Mouse (Mus musculus) ES-Bruce4 (cell line): ENCODE measurements around the gene Car1. TPM values are rescaled to one million over a fixed set of nuclear protein-coding genes. Genes with fewer than 3 reads are reported as not detected.
"Not testable (repeated sequence)": the region's sequence is repeated elsewhere in the genome, so short reads cannot be mapped to it uniquely, and the experiment has no call there.

Source experiments
- H3K27ac ChIP-seq: 2 replicates; pipeline ENCODE4 v1.5.1; 2012; ENCODE audit warnings: low read length, inconsistent platforms; ENCODE audit not compliant: insufficient read depth
- H3K27me3 ChIP-seq: 2 replicates; pipeline ENCODE4 v1.6.1; 2012; ENCODE audit warnings: mild to moderate bottlenecking, low read length, inconsistent platforms; ENCODE audit not compliant: control insufficient read depth, poor library complexity, insufficient read depth, severe bottlenecking
- H3K36me3 ChIP-seq: 2 replicates; pipeline ENCODE4 v1.6.1; 2012; ENCODE audit warnings: inconsistent platforms, mild to moderate bottlenecking, low read length, moderate library complexity; ENCODE audit not compliant: control insufficient read depth, poor library complexity, insufficient read depth, severe bottlenecking
- H3K4me1 ChIP-seq: one replicate; pipeline ENCODE4 v1.8.1; 2011; ENCODE audit warnings: low read length; ENCODE audit not compliant: control insufficient read depth, insufficient read depth
- H3K4me3 ChIP-seq: 2 replicates; pipeline ENCODE4 v1.5.1; 2011; ENCODE audit warnings: low read depth, mild to moderate bottlenecking, low read length
- H3K9ac ChIP-seq: 2 replicates; pipeline ENCODE4 v1.6.1; 2012; ENCODE audit warnings: low read depth, mild to moderate bottlenecking, inconsistent platforms; ENCODE audit not compliant: poor library complexity, severe bottlenecking
- H3K9me3 ChIP-seq: replicated peaks from 2 replicates; pipeline ENCODE4 v1.6.1; 2012; ENCODE audit warnings: mild to moderate bottlenecking, low read length, inconsistent platforms; ENCODE audit not compliant: control insufficient read depth, poor library complexity, insufficient read depth, severe bottlenecking
- CTCF ChIP-seq: IDR thresholded peaks from one replicate; pipeline ENCODE4 v1.8.1; 2011; ENCODE audit warnings: low read depth, low read length
- EP300 ChIP-seq: IDR thresholded peaks from 2 replicates; pipeline ENCODE4 v1.6.1; 2011; ENCODE audit warnings: low read depth, low read length; ENCODE audit not compliant: insufficient read depth
- POLR2A ChIP-seq: IDR thresholded peaks from one replicate; pipeline ENCODE4 v1.8.1; 2011; ENCODE audit warnings: low read length; ENCODE audit not compliant: insufficient read depth
- polyA plus RNA-seq: library from polyadenylated mRNA; stranded (reverse); fragments of >200 nt; gene quantifications from 2 replicates; pipeline ENCODE4 v1.2.4, GENCODE M21; 2011; ENCODE audit warnings: low read depth; ENCODE audit not compliant: missing spikeins, insufficient read depth, insufficient read length

The Car1 gene
- polyA plus RNA-seq, 1 experiment, result not detected

- not testable (repeated sequence) for H3K4me3 ChIP-seq, H3K9ac ChIP-seq, H3K9me3 ChIP-seq, H3K27me3 ChIP-seq, H3K27ac ChIP-seq, H3K36me3 ChIP-seq, H3K4me1 ChIP-seq
These were observed 35.7 kb downstream of the Car1 start for GRCm38 (mm10) chr3:14772473-14772872.

- no peak for TF ChIP-seq POLR2A
- TF ChIP-seq EP300, result no peak
- no peak for TF ChIP-seq CTCF
- no peak overlapping the region for H3K9ac ChIP-seq
- H3K4me1 ChIP-seq, result no peaks in the 10 kb centered on the region
- no peaks in the 10 kb centered on the region for H3K36me3 ChIP-seq
- 0 out of 2 replicates have a peak, but pooled peaks cover 2% of the 10 kb centered on the region for H3K9me3 ChIP-seq
- no peak overlapping the region for H3K27ac ChIP-seq
- H3K4me3 ChIP-seq, result no peak overlapping the region
- no peaks in the 10 kb centered on the region for H3K27me3 ChIP-seq
These were observed 43.2 kb downstream of the Car1 start for GRCm38 (mm10) chr3:14764755-14765566.

GRCm38 (mm10) chr3:14755716-14756115 is 52.5 kb downstream of the Car1 start:
- TF ChIP-seq CTCF, result no peak
- TF ChIP-seq POLR2A, result no peak
- no peak for TF ChIP-seq EP300
- Histone ChIP-seq H3K27me3 (no peaks in the 10 kb centered on the region), H3K36me3 (no peaks in the 10 kb centered on the region), H3K9ac (no peak overlapping the region), H3K4me3 (no peak overlapping the region), H3K9me3 (no peaks in the 10 kb centered on the region), H3K27ac (no peak overlapping the region), H3K4me1 (no peaks in the 10 kb centered on the region)

- H3K36me3 ChIP-seq, result no peaks in the 10 kb centered on the region
- TF ChIP-seq CTCF, result no peak
- TF ChIP-seq EP300, result no peak
- TF ChIP-seq POLR2A, result no peak
- H3K27ac ChIP-seq, result no peak overlapping the region
- H3K9ac ChIP-seq, result no peak overlapping the region
- no peaks in the 10 kb centered on the region for H3K4me1 ChIP-seq
- H3K27me3 ChIP-seq, result no peaks in the 10 kb centered on the region
- no peak overlapping the region for H3K4me3 ChIP-seq
- no peaks in the 10 kb centered on the region for H3K9me3 ChIP-seq
These were observed 62.1 kb downstream of the Car1 start for GRCm38 (mm10) chr3:14746041-14746440.

- no peak overlapping the region for H3K9ac ChIP-seq
- H3K27ac ChIP-seq, result no peak overlapping the region
- H3K4me1 ChIP-seq, result no peaks in the 10 kb centered on the region
- H3K27me3 ChIP-seq, result no peaks in the 10 kb centered on the region; the same call in 1 of the 2 replicates
- TF ChIP-seq POLR2A, result no peak
- H3K36me3 ChIP-seq, result no peaks in the 10 kb centered on the region
- H3K9me3 ChIP-seq, result no peaks in the 10 kb centered on the region
- H3K4me3 ChIP-seq, result no peak overlapping the region
These were observed 69.9 kb downstream of the Car1 start for GRCm38 (mm10) chr3:14738261-14738660.

GRCm38 (mm10) chr3:14727496-14727895 is 80.7 kb downstream of the Car1 start:
- not testable (repeated sequence) for H3K9ac ChIP-seq, H3K4me1 ChIP-seq, H3K27me3 ChIP-seq, H3K36me3 ChIP-seq, H3K9me3 ChIP-seq, H3K4me3 ChIP-seq, H3K27ac ChIP-seq

GRCm38 (mm10) chr3:14725462-14725861 is 82.7 kb downstream of the Car1 start:
- not testable (repeated sequence) for H3K9ac ChIP-seq, H3K9me3 ChIP-seq, H3K27me3 ChIP-seq, H3K4me3 ChIP-seq, H3K36me3 ChIP-seq, H3K27ac ChIP-seq, H3K4me1 ChIP-seq
